Mouse (Mus musculus): ENCODE results near the gene Shbg. TPM values are rescaled to one million over a fixed set of nuclear protein-coding genes. Genes with fewer than 3 reads are reported as not detected.
A peak's percentile ranks its signal among the peaks of the same experiment; 100 is the strongest.

The Shbg gene
- polyA plus RNA-seq, 1 experiment from 2014 or later = not detected

DNA sequence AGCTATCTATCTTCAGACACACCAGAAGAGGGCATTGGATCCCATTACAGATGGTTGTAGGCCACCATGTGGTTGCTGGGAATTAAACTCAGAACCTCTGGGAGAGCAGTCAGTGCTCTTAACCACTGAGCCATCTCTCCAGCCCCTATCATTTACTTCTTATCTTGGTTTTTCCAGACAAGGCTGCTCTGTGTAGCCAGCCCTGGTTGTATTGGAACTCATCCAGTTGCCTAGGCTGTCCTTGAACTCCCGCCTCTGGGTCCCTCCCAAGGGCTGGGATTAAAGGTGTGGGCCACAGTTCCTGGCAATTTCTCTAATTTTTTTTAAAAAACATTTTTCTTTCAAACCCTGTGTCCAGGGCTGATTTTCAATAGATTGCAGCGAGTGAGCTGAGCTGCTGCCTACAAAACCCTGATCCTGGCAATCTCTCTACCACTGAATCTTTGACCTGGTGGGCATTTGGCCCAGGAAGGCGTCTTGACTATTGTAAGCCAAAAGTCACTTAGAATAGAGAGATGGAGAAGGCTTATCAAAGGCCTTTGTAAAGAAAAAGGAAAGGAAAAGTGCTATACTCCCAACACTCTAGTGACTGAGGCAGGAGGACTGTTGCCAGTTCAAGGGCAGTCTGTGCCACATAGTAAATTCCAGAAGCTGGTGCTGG lies 43.6 kb upstream of the Shbg start:
- H3K27ac ChIP-seq (ENCODE audit: low read length) = peak overlapping the region; percentile 19
- peaks cover 15% of the 10 kb centered on the region for H3K36me3 ChIP-seq (ENCODE audit: control insufficient read depth, insufficient read depth)
- H3K9me3 ChIP-seq (ENCODE audit: control insufficient read depth, low read length) = no peaks in the 10 kb centered on the region
- WGBS = 71% methylated on average over 3 of the region's 3 CpGs
- ATAC-seq = no peak
- peak overlapping the region; percentile 70; the same call in 1 of the 2 replicates for H3K9ac ChIP-seq (replicated peaks; ENCODE audit: low read depth, low read length)
- H3K4me2 ChIP-seq (ENCODE audit: low read length) = peak overlapping the region; percentile 62
- H3K4me1 ChIP-seq (replicated peaks; ENCODE audit: control insufficient read depth, insufficient read depth, low read length) = peaks cover 20% of the 10 kb centered on the region
- no peaks in the 10 kb centered on the region for H3K27me3 ChIP-seq (replicated peaks; ENCODE audit: control insufficient read depth, insufficient read depth, low read length)
- H3K4me3 ChIP-seq (replicated peaks; ENCODE audit: low read length) = peak overlapping the region; percentile 69

DNA sequence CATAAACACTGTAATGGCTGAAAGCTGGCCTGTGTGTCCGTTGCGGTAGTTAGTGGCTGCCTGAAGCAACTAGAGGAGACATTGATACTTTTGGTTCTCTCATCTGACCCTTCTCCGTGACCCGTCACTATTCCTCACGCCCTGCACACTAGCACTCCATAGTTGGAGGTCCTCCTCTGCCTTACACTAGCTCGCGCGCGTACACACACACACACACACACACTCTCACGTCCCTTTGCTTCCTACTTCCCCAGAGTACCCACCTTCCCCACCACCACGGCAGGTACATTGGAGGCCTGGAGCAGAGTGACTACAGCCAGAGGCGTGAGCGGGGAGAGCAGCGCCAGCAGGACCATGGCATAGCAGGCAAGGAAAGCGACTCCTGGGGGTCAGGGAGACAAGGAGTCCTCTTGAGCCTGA lies 39.8 kb upstream of the Shbg start:
- Histone ChIP-seq H3K4me3 (replicated peaks; ENCODE audit: low read length) (no peak overlapping the region), H3K9me3 (ENCODE audit: control insufficient read depth, low read length) (no peaks in the 10 kb centered on the region), H3K9ac (replicated peaks; ENCODE audit: low read depth, low read length) (no peak overlapping the region), H3K4me1 (replicated peaks; ENCODE audit: control insufficient read depth, insufficient read depth, low read length) (peaks cover 20% of the 10 kb centered on the region), H3K27me3 (replicated peaks; ENCODE audit: control insufficient read depth, insufficient read depth, low read length) (no peaks in the 10 kb centered on the region), H3K4me2 (ENCODE audit: low read length) (no peak overlapping the region), H3K27ac (ENCODE audit: low read length) (no peak overlapping the region), H3K36me3 (ENCODE audit: control insufficient read depth, insufficient read depth) (peaks cover 6% of the 10 kb centered on the region)
- 80% methylated on average over 15 of the region's 15 CpGs for WGBS
- ATAC-seq = no peak

DNA sequence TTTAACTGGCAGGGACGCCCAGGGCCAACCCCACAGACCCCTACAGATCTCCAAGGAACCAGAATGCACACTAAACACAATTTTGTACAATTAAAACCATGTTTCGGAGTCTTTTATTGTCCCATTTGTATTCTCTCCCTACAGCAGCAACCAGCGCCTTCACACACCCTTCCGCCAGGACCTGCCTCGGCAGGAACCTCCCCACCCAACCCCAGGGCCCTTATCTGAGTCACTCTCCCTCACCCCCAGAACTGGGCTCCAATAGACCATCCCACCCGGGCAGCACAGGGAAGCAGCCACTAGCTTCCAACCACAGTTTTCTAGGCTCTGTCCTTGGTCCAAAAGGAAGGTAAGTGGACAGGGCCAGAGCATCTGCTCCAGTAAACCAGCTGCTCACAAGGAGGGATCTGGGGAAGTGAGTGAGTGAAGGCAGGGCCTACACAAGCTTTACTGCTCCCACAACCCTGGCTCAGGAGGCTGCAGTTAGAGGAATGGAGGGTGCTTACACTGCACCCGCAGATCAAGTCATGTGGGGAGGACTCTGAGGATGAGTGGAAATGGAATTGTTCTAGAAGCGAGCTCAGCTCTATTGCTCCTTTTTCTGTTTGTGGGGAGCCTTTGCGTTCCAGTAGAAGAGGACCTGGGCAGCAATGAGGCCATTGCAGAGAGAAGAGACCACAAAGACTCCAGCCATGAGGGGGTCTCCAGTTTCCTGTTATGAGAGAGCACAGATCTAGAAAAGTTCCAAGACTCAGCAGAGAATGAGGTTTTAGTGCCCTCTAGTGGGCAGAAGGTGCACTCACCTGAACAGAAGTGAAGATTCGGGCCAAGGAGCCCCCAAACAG lies 39.1 kb upstream of the Shbg start:
- Histone ChIP-seq H3K9ac (replicated peaks; ENCODE audit: low read depth, low read length) (no peak overlapping the region), H3K36me3 (ENCODE audit: control insufficient read depth, insufficient read depth) (peaks cover 13% of the 10 kb centered on the region), H3K4me2 (ENCODE audit: low read length) (no peak overlapping the region), H3K27me3 (replicated peaks; ENCODE audit: control insufficient read depth, insufficient read depth, low read length) (no peaks in the 10 kb centered on the region), H3K4me3 (replicated peaks; ENCODE audit: low read length) (no peak overlapping the region), H3K9me3 (ENCODE audit: control insufficient read depth, low read length) (no peaks in the 10 kb centered on the region), H3K4me1 (replicated peaks; ENCODE audit: control insufficient read depth, insufficient read depth, low read length) (peaks cover 19% of the 10 kb centered on the region), H3K27ac (ENCODE audit: low read length) (no peak overlapping the region)
- ATAC-seq = 0 out of 2 replicates have a peak, but pooled peaks have one; percentile 24
- 79% methylated on average over 10 of the region's 10 CpGs for WGBS

DNA sequence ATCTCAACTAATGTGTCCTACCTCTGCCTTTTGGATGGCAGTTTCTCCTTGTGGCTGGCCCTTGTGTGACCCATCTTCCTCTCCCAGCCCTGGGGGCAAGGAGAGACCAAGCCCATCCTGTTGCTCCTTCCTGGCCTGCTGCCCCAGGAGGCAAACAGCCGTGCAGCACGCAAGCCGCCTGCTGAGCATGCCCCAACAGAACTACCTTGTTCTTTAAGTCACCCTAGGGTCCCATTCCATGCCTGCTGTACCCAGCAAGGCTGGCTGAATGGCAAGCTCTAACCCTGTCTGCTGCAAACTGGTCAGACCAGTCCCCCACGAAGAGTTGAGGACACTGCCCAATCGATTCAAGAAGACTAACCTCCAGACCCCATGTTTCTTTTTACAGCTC lies 38.4 kb upstream of the Shbg start:
- no peak overlapping the region for H3K4me3 ChIP-seq (replicated peaks; ENCODE audit: low read length)
- H3K27me3 ChIP-seq (replicated peaks; ENCODE audit: control insufficient read depth, insufficient read depth, low read length) = no peaks in the 10 kb centered on the region
- ATAC-seq = no peak
- H3K4me2 ChIP-seq (ENCODE audit: low read length) = no peak overlapping the region
- H3K9me3 ChIP-seq (ENCODE audit: control insufficient read depth, low read length) = no peaks in the 10 kb centered on the region
- 90% methylated on average over 5 of the region's 5 CpGs for WGBS
- H3K4me1 ChIP-seq (replicated peaks; ENCODE audit: control insufficient read depth, insufficient read depth, low read length) = peaks cover 11% of the 10 kb centered on the region; the same call in 1 of the 2 replicates
- H3K9ac ChIP-seq (replicated peaks; ENCODE audit: low read depth, low read length) = no peak overlapping the region
- peaks cover 17% of the 10 kb centered on the region for H3K36me3 ChIP-seq (ENCODE audit: control insufficient read depth, insufficient read depth)
- H3K27ac ChIP-seq (ENCODE audit: low read length) = no peak overlapping the region

DNA sequence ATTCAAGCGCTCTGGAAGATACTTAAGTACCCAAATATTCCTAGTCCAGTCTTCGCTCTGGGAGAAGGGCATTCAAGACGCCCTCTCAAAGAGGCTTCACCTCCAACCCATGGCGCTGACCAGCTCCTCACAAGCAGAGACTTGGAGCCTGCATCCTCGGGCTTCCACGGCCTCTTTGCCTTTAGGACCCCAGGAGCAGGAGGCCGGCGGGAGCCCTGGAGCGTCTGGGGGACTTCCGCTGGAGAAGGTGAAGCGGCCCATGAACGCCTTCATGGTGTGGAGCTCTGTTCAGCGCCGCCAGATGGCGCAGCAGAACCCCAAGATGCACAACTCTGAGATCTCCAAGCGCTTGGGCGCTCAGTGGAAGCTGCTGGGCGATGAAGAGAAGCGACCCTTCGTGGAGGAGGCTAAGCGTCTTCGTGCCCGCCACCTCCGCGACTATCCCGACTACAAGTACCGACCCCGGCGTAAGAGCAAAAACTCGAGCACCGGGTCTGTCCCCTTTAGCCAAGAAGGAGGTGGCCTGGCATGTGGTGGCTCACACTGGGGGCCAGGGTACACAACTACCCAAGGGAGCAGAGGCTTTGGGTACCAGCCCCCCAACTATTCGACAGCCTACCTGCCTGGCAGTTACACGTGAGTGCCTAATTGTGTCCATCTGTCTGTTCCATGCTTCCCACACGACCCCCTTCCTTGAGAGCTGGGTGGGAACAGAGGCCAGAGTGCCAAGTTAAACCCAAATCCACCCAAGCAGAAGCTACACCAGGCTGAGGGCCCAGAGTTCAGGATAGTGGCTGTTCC lies 37.8 kb upstream of the Shbg start, which contains the start of gene Sox15:
TSS of gene Sox15 (plus strand) at position 51 of the 801 bp plus-strand sequence.
- WGBS = 21% methylated on average over 34 of the region's 34 CpGs
- no peak within 1 kb of the TSS for H3K4me3 ChIP-seq (replicated peaks; ENCODE audit: low read length)
- no peak within 1 kb of the TSS for H3K27ac ChIP-seq (ENCODE audit: low read length)
- no peak within 1 kb of the TSS for H3K4me2 ChIP-seq (ENCODE audit: low read length)
- no peaks in the 10 kb centered on the region for H3K9me3 ChIP-seq (ENCODE audit: control insufficient read depth, low read length)
- no peaks in the 10 kb centered on the region for H3K27me3 ChIP-seq (replicated peaks; ENCODE audit: control insufficient read depth, insufficient read depth, low read length)
- H3K36me3 ChIP-seq (ENCODE audit: control insufficient read depth, insufficient read depth) = peaks cover 22% of the 10 kb centered on the region
- ATAC-seq = peak; percentile 80
- H3K4me1 ChIP-seq (replicated peaks; ENCODE audit: control insufficient read depth, insufficient read depth, low read length) = peaks cover 8% of the 10 kb centered on the region; the same call in 1 of the 2 replicates
- H3K9ac ChIP-seq (replicated peaks; ENCODE audit: low read depth, low read length) = no peak within 1 kb of the TSS

DNA sequence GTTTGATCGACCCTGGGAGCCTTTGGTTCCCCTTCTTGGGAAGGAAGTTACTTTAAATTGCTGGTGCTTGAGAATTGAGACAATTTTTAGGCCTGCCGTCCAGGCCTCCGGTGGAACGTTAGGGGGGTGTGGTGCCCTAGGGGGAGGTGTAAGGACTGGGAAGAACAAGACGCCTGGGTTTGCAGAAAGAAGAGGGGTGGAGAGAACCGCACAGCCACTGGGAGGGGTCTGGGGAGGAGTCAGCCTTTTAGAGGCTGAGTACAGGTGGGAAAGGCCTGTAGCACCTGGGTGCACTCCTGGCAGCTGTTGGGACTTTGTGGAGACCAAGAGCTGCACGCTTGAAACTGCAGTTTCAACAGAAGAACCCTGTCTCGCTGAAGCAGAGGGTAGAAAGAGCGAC lies 37.1 kb upstream of the Shbg start:
- Histone ChIP-seq H3K36me3 (ENCODE audit: control insufficient read depth, insufficient read depth) (peaks cover 29% of the 10 kb centered on the region), H3K27me3 (replicated peaks; ENCODE audit: control insufficient read depth, insufficient read depth, low read length) (no peaks in the 10 kb centered on the region), H3K27ac (ENCODE audit: low read length) (no peak overlapping the region), H3K9ac (replicated peaks; ENCODE audit: low read depth, low read length) (no peak overlapping the region), H3K9me3 (ENCODE audit: control insufficient read depth, low read length) (no peaks in the 10 kb centered on the region), H3K4me1 (replicated peaks; ENCODE audit: control insufficient read depth, insufficient read depth, low read length) (0 out of 2 replicates have a peak, but pooled peaks cover 8% of the 10 kb centered on the region), H3K4me2 (ENCODE audit: low read length) (no peak overlapping the region), H3K4me3 (replicated peaks; ENCODE audit: low read length) (no peak overlapping the region)
- 47% methylated on average over 9 of the region's 9 CpGs for WGBS
- ATAC-seq = no peak

DNA sequence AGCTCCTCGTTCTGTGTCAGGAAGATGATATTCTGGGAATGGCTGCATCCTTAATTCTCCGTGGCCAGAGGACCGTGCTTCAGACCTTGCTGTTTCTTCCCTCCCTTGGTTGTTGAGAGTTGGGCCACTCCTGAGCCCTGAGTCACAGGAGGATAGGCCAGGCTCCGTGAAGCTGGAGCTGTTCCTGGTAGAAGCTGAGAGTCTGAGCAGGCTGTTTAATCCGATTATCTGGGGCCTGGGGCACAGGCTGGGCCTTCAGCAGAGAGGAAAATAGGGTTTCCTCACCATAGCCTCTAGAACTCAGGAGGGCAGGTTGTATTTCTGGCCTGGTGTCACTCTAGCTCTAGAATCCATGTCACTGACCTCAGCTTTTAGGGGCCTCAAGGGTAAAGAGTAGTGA lies 35.7 kb upstream of the Shbg start:
- Histone ChIP-seq H3K9me3 (ENCODE audit: control insufficient read depth, low read length) (no peaks in the 10 kb centered on the region), H3K4me1 (replicated peaks; ENCODE audit: control insufficient read depth, insufficient read depth, low read length) (0 out of 2 replicates have a peak, but pooled peaks cover 8% of the 10 kb centered on the region), H3K27me3 (replicated peaks; ENCODE audit: control insufficient read depth, insufficient read depth, low read length) (no peaks in the 10 kb centered on the region), H3K36me3 (ENCODE audit: control insufficient read depth, insufficient read depth) (peaks cover 37% of the 10 kb centered on the region), H3K4me3 (replicated peaks; ENCODE audit: low read length) (no peak overlapping the region), H3K27ac (ENCODE audit: low read length) (no peak overlapping the region), H3K9ac (replicated peaks; ENCODE audit: low read depth, low read length) (no peak overlapping the region), H3K4me2 (ENCODE audit: low read length) (no peak overlapping the region)
- WGBS = 58% methylated on average over 5 of the region's 5 CpGs
- ATAC-seq = no peak

DNA sequence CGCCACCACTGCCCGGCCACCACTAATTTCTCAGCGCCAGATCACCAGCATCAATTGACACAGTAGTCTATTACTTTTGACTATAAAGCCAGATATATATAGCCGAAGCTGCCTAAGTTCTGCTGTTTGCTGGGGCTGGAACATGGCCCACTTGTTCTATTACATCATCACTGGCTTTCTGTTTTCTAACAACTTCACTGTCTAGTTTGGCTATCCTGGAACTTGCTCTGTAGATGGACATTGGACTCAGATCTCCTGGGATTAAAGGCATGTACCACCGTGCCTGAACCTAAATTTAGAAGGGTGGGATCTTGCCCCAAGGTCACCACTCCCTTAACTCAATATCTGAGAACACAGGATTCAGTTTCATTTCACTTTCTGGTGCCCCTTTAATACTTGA lies 28.2 kb upstream of the Shbg start:
- Histone ChIP-seq H3K4me3 (replicated peaks; ENCODE audit: low read length) (no peak overlapping the region), H3K4me2 (ENCODE audit: low read length) (no peak overlapping the region), H3K4me1 (replicated peaks; ENCODE audit: control insufficient read depth, insufficient read depth, low read length) (no peaks in the 10 kb centered on the region), H3K9ac (replicated peaks; ENCODE audit: low read depth, low read length) (no peak overlapping the region), H3K36me3 (ENCODE audit: control insufficient read depth, insufficient read depth) (peaks cover 52% of the 10 kb centered on the region), H3K27me3 (replicated peaks; ENCODE audit: control insufficient read depth, insufficient read depth, low read length) (no peaks in the 10 kb centered on the region), H3K27ac (ENCODE audit: low read length) (no peak overlapping the region), H3K9me3 (ENCODE audit: control insufficient read depth, low read length) (no peaks in the 10 kb centered on the region)
- 92% methylated on average over 5 of the region's 5 CpGs for WGBS
- ATAC-seq = no peak

DNA sequence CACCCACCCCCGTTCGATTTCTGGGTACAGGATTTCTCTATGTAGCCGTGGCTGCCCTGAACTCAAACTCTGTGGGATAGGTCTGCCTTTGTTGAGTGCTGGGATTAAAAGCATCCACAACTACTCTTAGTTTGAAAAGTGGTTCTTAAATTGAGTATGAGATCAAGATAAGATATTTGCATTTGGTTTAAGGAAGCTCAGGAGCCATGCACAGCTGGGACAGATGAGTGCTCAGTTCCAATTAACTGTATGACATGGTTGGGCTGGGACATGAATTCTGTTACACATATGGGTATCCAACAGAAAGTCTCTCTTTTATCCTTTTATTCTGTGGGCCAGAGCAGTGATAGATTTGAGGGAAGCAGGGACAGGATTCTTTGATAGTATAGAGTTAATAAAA lies 17.8 kb upstream of the Shbg start:
- Histone ChIP-seq H3K9me3 (ENCODE audit: control insufficient read depth, low read length) (no peaks in the 10 kb centered on the region), H3K4me2 (ENCODE audit: low read length) (no peak overlapping the region), H3K4me3 (replicated peaks; ENCODE audit: low read length) (no peak overlapping the region), H3K36me3 (ENCODE audit: control insufficient read depth, insufficient read depth) (peaks cover 8% of the 10 kb centered on the region; the same call in 1 of the 2 replicates), H3K4me1 (replicated peaks; ENCODE audit: control insufficient read depth, insufficient read depth, low read length) (peaks cover 27% of the 10 kb centered on the region), H3K27ac (ENCODE audit: low read length) (no peak overlapping the region), H3K27me3 (replicated peaks; ENCODE audit: control insufficient read depth, insufficient read depth, low read length) (no peaks in the 10 kb centered on the region), H3K9ac (replicated peaks; ENCODE audit: low read depth, low read length) (no peak overlapping the region)
- 84% methylated on average over 3 of the region's 3 CpGs for WGBS
- no peak for ATAC-seq

All from forebrain, embryonic 16.5 days (tissue).